Mouse (Mus musculus): ENCODE data around the gene Taar5. TPM values are rescaled to one million over a fixed set of nuclear protein-coding genes. Genes with fewer than 3 reads are reported as not detected.
A peak's percentile ranks its signal among the peaks of the same experiment; 100 is the strongest.

The Taar5 gene
- polyA plus RNA-seq, 2 experiments = not detected

- WGBS (ENCODE audit: insufficient replicate concordance) = 50% methylated on average over 5 of the region's 5 CpGs
- Histone ChIP-seq H3K9ac (replicated peaks) (no peak overlapping the region), H3K4me1 (replicated peaks; ENCODE audit: control insufficient read depth in 2 of 2, insufficient read depth in 2 of 2, low read length in 1 of 2) (no peaks in the 10 kb centered on the region), H3K36me3 (replicated peaks; ENCODE audit: control insufficient read depth, insufficient read depth, low read depth) (no peaks in the 10 kb centered on the region), H3K9me3 (ENCODE audit: control insufficient read depth, low read length) (no peaks in the 10 kb centered on the region), H3K4me2 (ENCODE audit: low read depth) (no peak overlapping the region), H3K27me3 (ENCODE audit: control insufficient read depth, insufficient read depth, low read length) (no peaks in the 10 kb centered on the region), H3K4me3 (ENCODE audit: insufficient read depth in 1 of 2, low read depth in 2 of 2, low read length in 2 of 2) (no peak overlapping the region), H3K27ac (no peak overlapping the region)
- DNase-seq (ENCODE audit: low read depth in 3 of 3, low spot score in 3 of 3) = no peak
- ATAC-seq (ENCODE audit: insufficient read depth) = no peak
- TF ChIP-seq CTCF (IDR thresholded peaks at IDR 0.05; ENCODE audit: low read depth) = peak; percentile 68
- TF ChIP-seq EP300 (IDR thresholded peaks at IDR 0.05; ENCODE audit: low read depth) = no peak
These were observed 28.0 kb upstream of the Taar5 start for GRCm38 (mm10) chr10:23942465-23942864.

GRCm38 (mm10) chr10:23948026-23948425, 22.5 kb upstream of the Taar5 start:
- no peaks in the 10 kb centered on the region for H3K27me3 ChIP-seq (ENCODE audit: control insufficient read depth, insufficient read depth, low read length)
- H3K4me1 ChIP-seq (replicated peaks; ENCODE audit: control insufficient read depth in 2 of 2, insufficient read depth in 2 of 2, low read length in 1 of 2) = no peaks in the 10 kb centered on the region
- H3K36me3 ChIP-seq (replicated peaks; ENCODE audit: control insufficient read depth, insufficient read depth, low read depth) = no peaks in the 10 kb centered on the region
- H3K4me3 ChIP-seq (ENCODE audit: insufficient read depth in 1 of 2, low read depth in 2 of 2, low read length in 2 of 2) = no peak overlapping the region
- H3K4me2 ChIP-seq (ENCODE audit: low read depth) = no peak overlapping the region
- TF ChIP-seq EP300 (IDR thresholded peaks at IDR 0.05; ENCODE audit: low read depth) = no peak
- no peak for TF ChIP-seq CTCF (IDR thresholded peaks at IDR 0.05; ENCODE audit: low read depth)
- DNase-seq (ENCODE audit: low read depth in 3 of 3, low spot score in 3 of 3) = no peak
- 53% methylated on average over 7 of the region's 7 CpGs for WGBS (ENCODE audit: insufficient replicate concordance)
- H3K9me3 ChIP-seq (ENCODE audit: control insufficient read depth, low read length) = no peaks in the 10 kb centered on the region
- no peak overlapping the region for H3K27ac ChIP-seq
- ATAC-seq (ENCODE audit: insufficient read depth) = no peak
- no peak overlapping the region for H3K9ac ChIP-seq (replicated peaks)

DNA sequence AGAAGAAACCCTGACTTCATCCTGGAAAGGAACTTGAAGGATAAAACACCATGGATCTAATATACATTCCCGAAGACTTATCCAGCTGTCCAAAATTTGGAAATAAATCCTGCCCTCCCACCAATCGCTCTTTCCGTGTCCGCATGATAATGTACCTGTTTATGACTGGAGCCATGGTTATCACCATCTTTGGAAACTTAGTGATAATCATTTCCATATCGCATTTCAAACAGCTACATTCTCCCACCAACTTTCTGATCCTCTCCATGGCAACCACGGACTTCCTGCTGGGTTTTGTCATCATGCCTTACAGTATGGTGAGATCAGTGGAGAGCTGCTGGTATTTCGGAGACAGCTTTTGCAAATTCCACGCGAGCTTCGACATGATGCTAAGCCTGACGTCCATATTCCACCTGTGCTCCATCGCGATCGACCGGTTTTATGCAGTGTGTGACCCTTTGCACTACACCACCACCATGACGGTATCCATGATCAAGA, 20.9 kb upstream of the Taar5 start, which contains the start of gene Taar3:
Taar3 (plus strand) TSS at position 51 of the 498 bp plus-strand sequence.
- Histone ChIP-seq H3K27me3 (ENCODE audit: control insufficient read depth, insufficient read depth, low read length) (no peaks in the 10 kb centered on the region), H3K27ac (no peak within 1 kb of the TSS), H3K4me2 (ENCODE audit: low read depth) (no peak within 1 kb of the TSS), H3K36me3 (replicated peaks; ENCODE audit: control insufficient read depth, insufficient read depth, low read depth) (no peaks in the 10 kb centered on the region), H3K4me1 (replicated peaks; ENCODE audit: control insufficient read depth in 2 of 2, insufficient read depth in 2 of 2, low read length in 1 of 2) (no peaks in the 10 kb centered on the region), H3K9me3 (ENCODE audit: control insufficient read depth, low read length) (no peaks in the 10 kb centered on the region), H3K4me3 (ENCODE audit: insufficient read depth in 1 of 2, low read depth in 2 of 2, low read length in 2 of 2) (no peak within 1 kb of the TSS), H3K9ac (replicated peaks) (no peak within 1 kb of the TSS)
- WGBS (ENCODE audit: insufficient replicate concordance) = 78% methylated on average over 16 of the region's 16 CpGs
- DNase-seq (ENCODE audit: low read depth in 3 of 3, low spot score in 3 of 3) = no peak
- no peak for TF ChIP-seq CTCF (IDR thresholded peaks at IDR 0.05; ENCODE audit: low read depth)
- no peak for TF ChIP-seq EP300 (IDR thresholded peaks at IDR 0.05; ENCODE audit: low read depth)
- no peak for ATAC-seq (ENCODE audit: insufficient read depth)

GRCm38 (mm10) chr10:23951714-23952113, 18.8 kb upstream of the Taar5 start:
- Histone ChIP-seq H3K4me1 (replicated peaks; ENCODE audit: control insufficient read depth in 2 of 2, insufficient read depth in 2 of 2, low read length in 1 of 2) (no peaks in the 10 kb centered on the region), H3K9me3 (ENCODE audit: control insufficient read depth, low read length) (no peaks in the 10 kb centered on the region), H3K4me3 (ENCODE audit: insufficient read depth in 1 of 2, low read depth in 2 of 2, low read length in 2 of 2) (no peak overlapping the region), H3K4me2 (ENCODE audit: low read depth) (no peak overlapping the region), H3K36me3 (replicated peaks; ENCODE audit: control insufficient read depth, insufficient read depth, low read depth) (no peaks in the 10 kb centered on the region), H3K27ac (no peak overlapping the region), H3K27me3 (ENCODE audit: control insufficient read depth, insufficient read depth, low read length) (no peaks in the 10 kb centered on the region), H3K9ac (replicated peaks) (no peak overlapping the region)
- ATAC-seq (ENCODE audit: insufficient read depth) (no peak), DNase-seq (ENCODE audit: low read depth in 3 of 3, low spot score in 3 of 3) (no peak)
- no peak for TF ChIP-seq CTCF (IDR thresholded peaks at IDR 0.05; ENCODE audit: low read depth)
- no peak for TF ChIP-seq EP300 (IDR thresholded peaks at IDR 0.05; ENCODE audit: low read depth)
- WGBS (ENCODE audit: insufficient replicate concordance) = 56% methylated on average over 6 of the region's 6 CpGs

- no peak overlapping the region for H3K9ac ChIP-seq (replicated peaks)
- H3K4me2 ChIP-seq (ENCODE audit: low read depth) = no peak overlapping the region
- H3K27me3 ChIP-seq (ENCODE audit: control insufficient read depth, insufficient read depth, low read length) = no peaks in the 10 kb centered on the region
- H3K9me3 ChIP-seq (ENCODE audit: control insufficient read depth, low read length) = no peaks in the 10 kb centered on the region
- no peak for ATAC-seq (ENCODE audit: insufficient read depth)
- TF ChIP-seq CTCF (IDR thresholded peaks at IDR 0.05; ENCODE audit: low read depth) (no peak), EP300 (IDR thresholded peaks at IDR 0.05; ENCODE audit: low read depth) (no peak)
- no peak overlapping the region for H3K4me3 ChIP-seq (ENCODE audit: insufficient read depth in 1 of 2, low read depth in 2 of 2, low read length in 2 of 2)
- H3K4me1 ChIP-seq (replicated peaks; ENCODE audit: control insufficient read depth in 2 of 2, insufficient read depth in 2 of 2, low read length in 1 of 2) = no peaks in the 10 kb centered on the region
- 47% methylated on average over 3 of the region's 3 CpGs for WGBS (ENCODE audit: insufficient replicate concordance)
- no peak overlapping the region for H3K27ac ChIP-seq
- H3K36me3 ChIP-seq (replicated peaks; ENCODE audit: control insufficient read depth, insufficient read depth, low read depth) = no peaks in the 10 kb centered on the region
- no peak for DNase-seq (ENCODE audit: low read depth in 3 of 3, low spot score in 3 of 3)
These were observed 11.4 kb upstream of the Taar5 start for GRCm38 (mm10) chr10:23959071-23959470.

Measured in liver, embryonic 14.5 days (tissue).